Mouse (Mus musculus) C2C12 (cell line): ENCODE data around the gene Alkbh3.

ENCODE experiments used
- CEBPB ChIP-seq: IDR thresholded peaks from one replicate; pipeline ENCODE4 v1.6.1; 2011; ENCODE audit warnings: low read depth, mild to moderate bottlenecking, control low read depth, moderate library complexity
- CTCF ChIP-seq: IDR thresholded peaks from one replicate; pipeline ENCODE4 v1.5.1; 2011; ENCODE audit not compliant: control insufficient read depth, insufficient read depth, insufficient read length
- MAX ChIP-seq: IDR thresholded peaks from one replicate; pipeline ENCODE4 v1.6.1; 2011; ENCODE audit warnings: mild to moderate bottlenecking, control low read depth
- MYOD1 ChIP-seq: IDR thresholded peaks from one replicate; pipeline ENCODE4 v1.6.1; 2011; ENCODE audit warnings: low read depth; ENCODE audit not compliant: control insufficient read depth, insufficient read length
- MYOG ChIP-seq: IDR thresholded peaks from one replicate; pipeline ENCODE4 v1.6.1; 2011; ENCODE audit not compliant: control insufficient read depth, insufficient read length; ENCODE audit errors: extremely low read depth
- USF1 ChIP-seq: IDR thresholded peaks from one replicate; pipeline ENCODE4 v1.6.1; 2011; ENCODE audit warnings: low read depth, mild to moderate bottlenecking, control low read depth, moderate library complexity

GRCm38 (mm10) chr2:93959346-93959745 is 51.3 kb downstream of the Alkbh3 start:
- no peak for TF ChIP-seq CEBPB
- no peak for TF ChIP-seq MAX
- TF ChIP-seq CTCF = no peak
- no peak for TF ChIP-seq MYOD1
- no peak for TF ChIP-seq MYOG
- peak; percentile 71 for TF ChIP-seq USF1
